Comparison of ENCODE assay signal across 11 mouse cellular contexts in the genomic region with DNA sequence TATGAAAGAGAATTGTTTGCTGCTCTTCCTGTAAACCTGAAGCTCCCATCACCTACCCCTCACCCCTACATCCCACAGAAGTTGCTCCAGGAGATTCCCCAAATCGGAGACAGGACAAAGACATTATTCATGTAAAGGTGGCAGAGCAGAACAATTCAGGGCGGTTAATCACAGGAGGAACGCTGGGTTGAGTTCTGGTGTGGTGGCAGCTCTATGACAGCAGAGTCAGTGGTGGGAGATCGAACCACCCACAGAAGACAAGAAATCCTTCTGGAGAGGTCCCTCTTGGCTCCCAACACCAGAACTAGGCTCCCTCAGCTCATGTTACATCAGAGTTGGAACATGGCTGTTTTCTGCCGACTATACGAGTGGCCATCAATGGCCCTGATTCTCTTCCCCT. TPM values are rescaled to one million over a fixed set of nuclear protein-coding genes. Genes with fewer than 3 reads are reported as not detected.
DNase-seq lines count a peak whose midpoint lies in the region; ATAC-seq lines count a peak whose summit lies in the region.
"Had no signal": no experiment of that assay in that cellular context is flagged by ENCODE, and none has a peak within 500 bp of the region (broad histone marks: within the 10 kb centered on the region; RNA-seq: fewer than 3 reads in every experiment).

No protein-coding gene starts in this region.

- no peaks in the 10 kb centered on the region for H3K36me3 ChIP-seq in kidney, embryonic 14.5 days (ENCODE audit: control insufficient read depth, insufficient read depth, low read length)
- no peaks in the 10 kb centered on the region for H3K36me3 ChIP-seq in forebrain, embryonic 13.5 days (ENCODE audit: poor library complexity, severe bottlenecking)
- no peaks in the 10 kb centered on the region for H3K36me3 ChIP-seq in midbrain, embryonic 12.5 days
- H3K36me3 ChIP-seq: liver, embryonic 15.5 days had no signal

- no peaks in the 10 kb centered on the region for H3K9me3 ChIP-seq in kidney, embryonic 14.5 days (ENCODE audit: control insufficient read depth, low read length)
- no peaks in the 10 kb centered on the region for H3K9me3 ChIP-seq in forebrain, embryonic 13.5 days (replicated peaks)
- no peaks in the 10 kb centered on the region for H3K9me3 ChIP-seq in midbrain, embryonic 12.5 days
- H3K9me3 ChIP-seq: liver, embryonic 15.5 days had no signal

- WGBS in kidney, embryonic 14.5 days, result 27% methylated on average over 6 of the region's 6 CpGs
- WGBS in forebrain, embryonic 13.5 days, result 34% methylated on average over 6 of the region's 6 CpGs
- WGBS in midbrain, embryonic 12.5 days, result 36% methylated on average over 6 of the region's 6 CpGs

- H3K4me1 ChIP-seq in kidney, embryonic 14.5 days (ENCODE audit: control insufficient read depth, insufficient read depth, low read length), result 0 out of 2 replicates have a peak, but pooled peaks cover 6% of the 10 kb centered on the region
- peaks cover 11% of the 10 kb centered on the region for H3K4me1 ChIP-seq in forebrain, embryonic 13.5 days
- H3K4me1 ChIP-seq in midbrain, embryonic 12.5 days, result peaks cover 12% of the 10 kb centered on the region
- H3K4me1 ChIP-seq: liver, embryonic 15.5 days had no signal

- no peaks in the 10 kb centered on the region for H3K27me3 ChIP-seq in kidney, embryonic 14.5 days (ENCODE audit: control insufficient read depth, insufficient read depth, low read length)
- no peaks in the 10 kb centered on the region for H3K27me3 ChIP-seq in forebrain, embryonic 13.5 days
- H3K27me3 ChIP-seq in midbrain, embryonic 12.5 days, result no peaks in the 10 kb centered on the region
- H3K27me3 ChIP-seq: liver, embryonic 15.5 days had no signal

- H3K4me3 ChIP-seq in kidney, embryonic 14.5 days (ENCODE audit: low read length), result no peak overlapping the region
- H3K4me3 ChIP-seq in forebrain, embryonic 13.5 days, result no peak overlapping the region
- no peak overlapping the region for H3K4me3 ChIP-seq in midbrain, embryonic 12.5 days
- H3K4me3 ChIP-seq: heart, adult 2 months; liver, embryonic 15.5 days had no signal

- no peak for DNase-seq in kidney, adult 11 months
- peak; percentile 6 for DNase-seq in ZHBTc4 (ENCODE audit: low read depth, low spot score)
- no peak for DNase-seq in layer of hippocampus, adult 18-20 months (ENCODE audit: low spot score in 2 of 2)
- no peak for DNase-seq in heart, adult 9 months (ENCODE audit: low spot score in 2 of 2)
- no peak for DNase-seq in thymus, postnatal 0 days (ENCODE audit: low spot score)

- no peak overlapping the region for H3K27ac ChIP-seq in kidney, embryonic 14.5 days (ENCODE audit: low read depth, low read length)
- H3K27ac ChIP-seq in forebrain, embryonic 13.5 days, result peak overlapping the region; percentile 41
- H3K27ac ChIP-seq in midbrain, embryonic 12.5 days (replicated peaks), result peak overlapping the region; percentile 83
- H3K27ac ChIP-seq: heart, adult 2 months; liver, embryonic 15.5 days; macrophage had no signal

- H3K9ac ChIP-seq in kidney, embryonic 14.5 days (ENCODE audit: low read depth, low read length), result no peak overlapping the region
- no peak overlapping the region for H3K9ac ChIP-seq in forebrain, embryonic 13.5 days
- no peak overlapping the region for H3K9ac ChIP-seq in midbrain, embryonic 12.5 days (replicated peaks)
- H3K9ac ChIP-seq: liver, embryonic 15.5 days had no signal

- peak; percentile 24; the same call in 1 of the 2 replicates for ATAC-seq in kidney, embryonic 14.5 days (ENCODE audit: low FRiP score, low TSS enrichment)
- 0 out of 2 replicates have a peak, but pooled peaks have one; percentile 22 for ATAC-seq in forebrain, embryonic 13.5 days
- ATAC-seq in midbrain, embryonic 12.5 days (ENCODE audit: low FRiP score, low read depth), result peak; percentile 39

- H3K4me2 ChIP-seq in kidney, embryonic 14.5 days (replicated peaks; ENCODE audit: low read depth, low read length), result peak overlapping the region; percentile 26; the same call in 1 of the 2 replicates
- H3K4me2 ChIP-seq in forebrain, embryonic 13.5 days, result peak overlapping the region; percentile 35; the same call in 1 of the 2 replicates
- H3K4me2 ChIP-seq in midbrain, embryonic 12.5 days (replicated peaks), result peak overlapping the region; percentile 35; the same call in 1 of the 2 replicates
- H3K4me2 ChIP-seq: liver, embryonic 15.5 days had no signal

RNA-seq across cellular contexts. Expression of gene Akap6, which starts 27.2 kb away (rescaled TPM):
- 0.04 and 0.18 TPM in 2 replicates for polyA plus RNA-seq in kidney, embryonic 14.5 days (2014; fragmentation: Nextera tagmentation; extraction: Ambion mirVana)
- polyA plus RNA-seq in forebrain, embryonic 13.5 days (2015; fragmentation: Nextera tagmentation; extraction: Ambion mirVana), result 15.3 and 17.4 TPM in 2 replicates
- polyA plus RNA-seq in midbrain, embryonic 12.5 days (2016; fragmentation: Nextera tagmentation; extraction: Ambion mirVana), result 27.2 and 27.6 TPM in 2 replicates
- 100 to 1,000 TPM; 130 TPM for total RNA-seq in layer of hippocampus, adult 18-20 months (2021)
- 0.40 and 0.53 TPM in 2 replicates for polyA plus RNA-seq in thymus, postnatal 0 days (2015; fragmentation: Nextera tagmentation; extraction: Ambion mirVana)

Comparison
In these comparisons a context has a peak if more than half of its experiments do, and no peak if none do; other contexts are left out.
1. RNA of gene Akap6, which starts 27.2 kb away (polyA plus RNA-seq): 27.2 to 27.6 TPM in midbrain, embryonic 12.5 days and 15.3 to 17.4 TPM in forebrain, embryonic 13.5 days; 0.40 to 0.53 TPM in thymus, postnatal 0 days and 0.04 to 0.18 TPM in kidney, embryonic 14.5 days; every median in the first group is over 10 times any median in the second.
2. Peak in every context shown above with its lines, with median percentiles within 50 percentile points of each other: ATAC-seq and H3K4me2 ChIP-seq.